Mouse (Mus musculus): ENCODE data around the gene Cpne7.

GRCm38 (mm10) chr8:123101735-123102685 lies 15.2 kb upstream of the Cpne7 start, which contains the start of gene Rpl13:
- TF ChIP-seq EP300 (IDR thresholded peaks at IDR 0.05; ENCODE audit: low read depth in 1 of 2, low read length in 2 of 2) (no peak), POLR2AphosphoS5 (IDR thresholded peaks at IDR 0.05; ENCODE audit: borderline replicate concordance, low read depth, low read length) (peak; percentile 86; the same call in 1 of the 2 replicates), BHLHE40 (IDR thresholded peaks at IDR 0.05; ENCODE audit: borderline replicate concordance, low read depth, low read length) (no peak), MYB (IDR thresholded peaks at IDR 0.05; ENCODE audit: low read depth, low read length) (peak; percentile 31; the same call in 1 of the 2 replicates), POLR2A (IDR thresholded peaks at IDR 0.05; ENCODE audit: control insufficient read depth in 1 of 2, insufficient read depth in 1 of 2, low read depth in 1 of 2, low read length in 2 of 2, poor library complexity in 1 of 2) (peak; percentile 93 to 98)
